Mouse (Mus musculus): ENCODE data around the gene Zzef1. TPM values are rescaled to one million over a fixed set of nuclear protein-coding genes. Genes with fewer than 3 reads are reported as not detected.
A peak's percentile ranks its signal among the peaks of the same experiment; 100 is the strongest.

Zzef1 gene
- 9.4 and 11.7 TPM in 2 replicates for polyA plus RNA-seq (2014; fragmentation: Nextera tagmentation; extraction: Ambion mirVana)

GRCm38 (mm10) chr11:72795455-72796295, at the start of gene Zzef1, which contains the start of gene Cyb5d2:
TSS of gene Zzef1 (plus strand) at chr11:72796226.
TSS of gene Cyb5d2 (minus strand) at chr11:72796142.
- ATAC-seq (replicated peaks; ENCODE audit: low FRiP score) (peak; percentile 90), DNase-seq (ENCODE audit: low spot score) (peak; percentile 89)
- peak within 1 kb of the TSS; percentile 89 for H3K9ac ChIP-seq (ENCODE audit: low read depth, low read length)
- H3K9me3 ChIP-seq (ENCODE audit: control insufficient read depth, low read length) = no peaks in the 10 kb centered on the region
- peak within 1 kb of the TSS; percentile 94 for H3K4me3 ChIP-seq (ENCODE audit: low read depth, low read length)
- H3K4me1 ChIP-seq (replicated peaks; ENCODE audit: control insufficient read depth, insufficient read depth, low read length) = peaks cover 8% of the 10 kb centered on the region; the same call in 1 of the 2 replicates
- H3K4me2 ChIP-seq = peak within 1 kb of the TSS; percentile 92
- H3K27ac ChIP-seq (ENCODE audit: low read depth, low read length) = peak within 1 kb of the TSS; percentile 69
- H3K36me3 ChIP-seq (ENCODE audit: control insufficient read depth, insufficient read depth, low read length) = no peaks in the 10 kb centered on the region
- under 1% methylated on average over 69 of the region's 69 CpGs for WGBS
- no peaks in the 10 kb centered on the region for H3K27me3 ChIP-seq (replicated peaks; ENCODE audit: control insufficient read depth, insufficient read depth, low read length)

GRCm38 (mm10) chr11:72751956-72752355, 44.1 kb upstream of the Zzef1 start:
- H3K27me3 ChIP-seq (replicated peaks; ENCODE audit: control insufficient read depth, insufficient read depth, low read length) = no peaks in the 10 kb centered on the region
- ATAC-seq (replicated peaks; ENCODE audit: low FRiP score) (no peak), DNase-seq (ENCODE audit: low spot score) (no peak)
- no peaks in the 10 kb centered on the region for H3K4me1 ChIP-seq (replicated peaks; ENCODE audit: control insufficient read depth, insufficient read depth, low read length)
- H3K4me3 ChIP-seq (ENCODE audit: low read depth, low read length) = no peak overlapping the region
- no peak overlapping the region for H3K27ac ChIP-seq (ENCODE audit: low read depth, low read length)
- H3K4me2 ChIP-seq = no peak overlapping the region
- no peak overlapping the region for H3K9ac ChIP-seq (ENCODE audit: low read depth, low read length)
- H3K9me3 ChIP-seq (ENCODE audit: control insufficient read depth, low read length) = no peaks in the 10 kb centered on the region
- peaks cover 45% of the 10 kb centered on the region for H3K36me3 ChIP-seq (ENCODE audit: control insufficient read depth, insufficient read depth, low read length)
- WGBS = 57% methylated on average over 2 of the region's 2 CpGs

GRCm38 (mm10) chr11:72758316-72758715, 37.7 kb upstream of the Zzef1 start:
- H3K27ac ChIP-seq (ENCODE audit: low read depth, low read length) = no peak overlapping the region
- H3K27me3 ChIP-seq (replicated peaks; ENCODE audit: control insufficient read depth, insufficient read depth, low read length) = no peaks in the 10 kb centered on the region
- H3K9me3 ChIP-seq (ENCODE audit: control insufficient read depth, low read length) = no peaks in the 10 kb centered on the region
- no peak overlapping the region for H3K4me3 ChIP-seq (ENCODE audit: low read depth, low read length)
- peaks cover 48% of the 10 kb centered on the region for H3K36me3 ChIP-seq (ENCODE audit: control insufficient read depth, insufficient read depth, low read length)
- DNase-seq (ENCODE audit: low spot score) (no peak), ATAC-seq (replicated peaks; ENCODE audit: low FRiP score) (no peak)
- H3K4me1 ChIP-seq (replicated peaks; ENCODE audit: control insufficient read depth, insufficient read depth, low read length) = no peaks in the 10 kb centered on the region
- 91% methylated on average over 5 of the region's 5 CpGs for WGBS
- no peak overlapping the region for H3K4me2 ChIP-seq
- no peak overlapping the region for H3K9ac ChIP-seq (ENCODE audit: low read depth, low read length)

DNA sequence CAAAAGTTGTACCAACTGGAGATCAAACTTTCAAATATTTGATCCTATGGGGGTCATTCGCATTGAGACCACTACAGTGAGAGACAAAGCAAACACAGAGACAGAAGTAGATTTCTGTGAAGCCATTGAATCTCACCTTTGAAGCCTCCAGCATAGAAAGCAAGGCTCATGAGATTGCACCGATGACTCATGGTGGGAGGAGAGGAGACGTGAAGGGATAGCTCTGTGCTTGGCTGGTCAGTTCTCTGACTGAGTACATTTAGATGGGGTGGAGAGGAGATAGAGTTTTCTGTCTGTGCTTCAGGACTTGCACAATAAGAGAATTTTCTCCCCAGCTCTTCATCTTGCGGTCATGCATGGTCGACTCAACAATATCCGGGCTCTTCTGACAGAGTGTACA, 36.4 kb upstream of the Zzef1 start:
- 93% methylated on average over 6 of the region's 6 CpGs for WGBS
- ATAC-seq (replicated peaks; ENCODE audit: low FRiP score) (no peak), DNase-seq (ENCODE audit: low spot score) (no peak)
- Histone ChIP-seq H3K4me1 (replicated peaks; ENCODE audit: control insufficient read depth, insufficient read depth, low read length) (no peaks in the 10 kb centered on the region), H3K27me3 (replicated peaks; ENCODE audit: control insufficient read depth, insufficient read depth, low read length) (no peaks in the 10 kb centered on the region), H3K4me3 (ENCODE audit: low read depth, low read length) (no peak overlapping the region), H3K9me3 (ENCODE audit: control insufficient read depth, low read length) (no peaks in the 10 kb centered on the region), H3K9ac (ENCODE audit: low read depth, low read length) (no peak overlapping the region), H3K27ac (ENCODE audit: low read depth, low read length) (no peak overlapping the region), H3K4me2 (no peak overlapping the region), H3K36me3 (ENCODE audit: control insufficient read depth, insufficient read depth, low read length) (peaks cover 51% of the 10 kb centered on the region)

DNA sequence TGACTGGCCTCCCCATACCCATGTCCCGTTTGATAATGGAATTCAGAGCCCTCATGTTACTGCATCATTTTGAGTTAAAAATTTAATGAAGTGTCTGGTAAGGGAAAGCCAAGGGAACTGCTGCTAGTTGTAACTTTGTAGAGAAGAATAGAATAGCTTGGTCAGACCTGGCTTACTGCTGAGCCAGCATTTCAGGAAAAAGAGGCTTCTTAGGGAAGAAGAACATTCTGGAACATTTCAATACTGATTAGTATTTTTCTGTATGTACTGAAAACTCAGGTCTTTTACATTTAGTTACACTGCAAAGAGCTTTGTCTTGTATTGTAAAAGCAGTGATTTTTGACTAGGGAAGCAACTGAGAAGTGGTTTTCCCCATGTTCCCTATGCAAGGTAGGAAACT, 35.2 kb upstream of the Zzef1 start:
- no peak overlapping the region for H3K4me3 ChIP-seq (ENCODE audit: low read depth, low read length)
- no peaks in the 10 kb centered on the region for H3K27me3 ChIP-seq (replicated peaks; ENCODE audit: control insufficient read depth, insufficient read depth, low read length)
- WGBS = 85% methylated on average over 1 of the region's 1 CpGs
- no peak for ATAC-seq (replicated peaks; ENCODE audit: low FRiP score)
- no peak overlapping the region for H3K4me2 ChIP-seq
- no peak overlapping the region for H3K27ac ChIP-seq (ENCODE audit: low read depth, low read length)
- H3K9ac ChIP-seq (ENCODE audit: low read depth, low read length) = no peak overlapping the region
- DNase-seq (ENCODE audit: low spot score) = no peak
- no peaks in the 10 kb centered on the region for H3K4me1 ChIP-seq (replicated peaks; ENCODE audit: control insufficient read depth, insufficient read depth, low read length)
- no peaks in the 10 kb centered on the region for H3K9me3 ChIP-seq (ENCODE audit: control insufficient read depth, low read length)
- H3K36me3 ChIP-seq (ENCODE audit: control insufficient read depth, insufficient read depth, low read length) = peaks cover 45% of the 10 kb centered on the region

- no peak overlapping the region for H3K9ac ChIP-seq (ENCODE audit: low read depth, low read length)
- WGBS = 90% methylated on average over 4 of the region's 4 CpGs
- no peaks in the 10 kb centered on the region for H3K27me3 ChIP-seq (replicated peaks; ENCODE audit: control insufficient read depth, insufficient read depth, low read length)
- DNase-seq (ENCODE audit: low spot score) = no peak
- H3K4me2 ChIP-seq = no peak overlapping the region
- no peaks in the 10 kb centered on the region for H3K4me1 ChIP-seq (replicated peaks; ENCODE audit: control insufficient read depth, insufficient read depth, low read length)
- no peak overlapping the region for H3K27ac ChIP-seq (ENCODE audit: low read depth, low read length)
- ATAC-seq (replicated peaks; ENCODE audit: low FRiP score) = no peak
- H3K9me3 ChIP-seq (ENCODE audit: control insufficient read depth, low read length) = no peaks in the 10 kb centered on the region
- no peak overlapping the region for H3K4me3 ChIP-seq (ENCODE audit: low read depth, low read length)
- H3K36me3 ChIP-seq (ENCODE audit: control insufficient read depth, insufficient read depth, low read length) = peaks cover 43% of the 10 kb centered on the region
Measured at GRCm38 (mm10) chr11:72764270-72764669, 31.8 kb upstream of the Zzef1 start.

DNA sequence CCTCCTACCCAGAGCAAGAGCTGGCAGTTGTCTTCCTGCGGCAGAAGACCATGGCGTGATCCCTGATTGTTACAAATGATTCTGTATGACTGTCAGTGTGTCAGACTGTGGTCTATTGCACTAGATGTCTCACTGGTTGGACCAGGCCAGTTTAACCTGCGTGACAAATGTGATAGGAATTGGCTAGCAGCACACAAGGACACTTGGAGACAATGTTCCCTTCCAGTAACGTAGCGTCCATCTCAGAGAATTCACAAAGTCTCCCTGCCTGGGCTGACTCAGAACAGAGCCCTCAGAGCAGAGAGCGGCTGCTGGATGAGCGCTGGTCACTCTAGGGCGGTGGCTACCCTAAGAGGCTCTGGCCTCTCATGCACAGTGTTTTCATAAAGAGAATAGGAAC, 28.3 kb upstream of the Zzef1 start:
- no peaks in the 10 kb centered on the region for H3K4me1 ChIP-seq (replicated peaks; ENCODE audit: control insufficient read depth, insufficient read depth, low read length)
- no peaks in the 10 kb centered on the region for H3K27me3 ChIP-seq (replicated peaks; ENCODE audit: control insufficient read depth, insufficient read depth, low read length)
- ATAC-seq (replicated peaks; ENCODE audit: low FRiP score) (no peak), DNase-seq (ENCODE audit: low spot score) (no peak)
- no peak overlapping the region for H3K4me2 ChIP-seq
- H3K9ac ChIP-seq (ENCODE audit: low read depth, low read length) = no peak overlapping the region
- H3K9me3 ChIP-seq (ENCODE audit: control insufficient read depth, low read length) = no peaks in the 10 kb centered on the region
- WGBS = 91% methylated on average over 8 of the region's 8 CpGs
- H3K36me3 ChIP-seq (ENCODE audit: control insufficient read depth, insufficient read depth, low read length) = peaks cover 30% of the 10 kb centered on the region
- no peak overlapping the region for H3K4me3 ChIP-seq (ENCODE audit: low read depth, low read length)
- H3K27ac ChIP-seq (ENCODE audit: low read depth, low read length) = no peak overlapping the region

DNA sequence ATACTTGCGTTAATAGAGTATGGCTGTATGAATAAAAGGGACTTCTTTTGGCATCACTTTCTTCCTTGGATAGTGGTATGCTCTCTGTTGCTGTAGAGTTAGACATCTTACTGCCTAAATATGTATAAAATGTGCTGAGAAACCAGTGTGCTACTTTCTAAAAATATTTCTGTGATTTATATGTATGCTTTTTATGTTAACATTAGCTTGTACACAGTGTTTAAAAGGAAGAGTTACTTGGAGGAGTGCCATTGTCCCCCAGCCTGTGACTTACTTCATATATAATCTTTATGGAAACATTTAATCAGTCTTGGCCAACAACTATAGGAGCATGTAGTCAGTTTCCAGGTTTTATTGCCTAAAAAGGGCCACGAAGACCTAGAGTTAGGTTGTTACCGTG, 27.0 kb upstream of the Zzef1 start:
- no peaks in the 10 kb centered on the region for H3K4me1 ChIP-seq (replicated peaks; ENCODE audit: control insufficient read depth, insufficient read depth, low read length)
- no peak overlapping the region for H3K27ac ChIP-seq (ENCODE audit: low read depth, low read length)
- no peaks in the 10 kb centered on the region for H3K27me3 ChIP-seq (replicated peaks; ENCODE audit: control insufficient read depth, insufficient read depth, low read length)
- H3K36me3 ChIP-seq (ENCODE audit: control insufficient read depth, insufficient read depth, low read length) = peaks cover 21% of the 10 kb centered on the region
- H3K9me3 ChIP-seq (ENCODE audit: control insufficient read depth, low read length) = no peaks in the 10 kb centered on the region
- no peak overlapping the region for H3K4me3 ChIP-seq (ENCODE audit: low read depth, low read length)
- WGBS = 92% methylated on average over 3 of the region's 3 CpGs
- ATAC-seq (replicated peaks; ENCODE audit: low FRiP score) (no peak), DNase-seq (ENCODE audit: low spot score) (no peak)
- no peak overlapping the region for H3K9ac ChIP-seq (ENCODE audit: low read depth, low read length)
- no peak overlapping the region for H3K4me2 ChIP-seq

DNA sequence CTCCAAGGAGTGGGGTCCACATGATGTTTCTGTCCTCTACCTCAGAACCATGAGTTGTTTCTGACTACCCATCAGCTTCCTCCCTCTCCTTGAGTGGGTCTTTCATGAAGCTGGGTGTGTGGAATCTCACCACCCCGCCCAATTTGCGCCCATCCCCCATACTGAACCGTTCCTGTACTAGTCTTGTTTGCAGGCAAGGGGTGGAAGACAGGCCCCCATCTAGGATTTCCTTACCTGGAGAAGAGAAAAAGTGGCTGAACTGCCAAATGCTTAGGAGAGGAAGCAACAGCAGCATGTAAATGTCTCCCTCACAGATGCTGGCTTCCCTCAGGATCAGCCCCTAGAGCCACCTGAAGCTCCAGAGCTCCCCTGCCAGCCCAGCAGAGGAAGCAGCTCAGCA, 25.7 kb upstream of the Zzef1 start:
- WGBS = 88% methylated on average over 3 of the region's 3 CpGs
- Histone ChIP-seq H3K27ac (ENCODE audit: low read depth, low read length) (no peak overlapping the region), H3K4me2 (no peak overlapping the region), H3K27me3 (replicated peaks; ENCODE audit: control insufficient read depth, insufficient read depth, low read length) (no peaks in the 10 kb centered on the region), H3K36me3 (ENCODE audit: control insufficient read depth, insufficient read depth, low read length) (peaks cover 19% of the 10 kb centered on the region), H3K4me3 (ENCODE audit: low read depth, low read length) (no peak overlapping the region), H3K9ac (ENCODE audit: low read depth, low read length) (no peak overlapping the region), H3K9me3 (ENCODE audit: control insufficient read depth, low read length) (no peaks in the 10 kb centered on the region), H3K4me1 (replicated peaks; ENCODE audit: control insufficient read depth, insufficient read depth, low read length) (no peaks in the 10 kb centered on the region)
- no peak for DNase-seq (ENCODE audit: low spot score)
- no peak for ATAC-seq (replicated peaks; ENCODE audit: low FRiP score)

Data from liver, embryonic 11.5 days (tissue).